Mouse (Mus musculus): ENCODE measurements around the gene Tagap1.
"Not testable (repeated sequence)": the region's sequence is repeated elsewhere in the genome, so short reads cannot be mapped to it uniquely, and the experiment has no call there.

Tagap1 gene

DNA sequence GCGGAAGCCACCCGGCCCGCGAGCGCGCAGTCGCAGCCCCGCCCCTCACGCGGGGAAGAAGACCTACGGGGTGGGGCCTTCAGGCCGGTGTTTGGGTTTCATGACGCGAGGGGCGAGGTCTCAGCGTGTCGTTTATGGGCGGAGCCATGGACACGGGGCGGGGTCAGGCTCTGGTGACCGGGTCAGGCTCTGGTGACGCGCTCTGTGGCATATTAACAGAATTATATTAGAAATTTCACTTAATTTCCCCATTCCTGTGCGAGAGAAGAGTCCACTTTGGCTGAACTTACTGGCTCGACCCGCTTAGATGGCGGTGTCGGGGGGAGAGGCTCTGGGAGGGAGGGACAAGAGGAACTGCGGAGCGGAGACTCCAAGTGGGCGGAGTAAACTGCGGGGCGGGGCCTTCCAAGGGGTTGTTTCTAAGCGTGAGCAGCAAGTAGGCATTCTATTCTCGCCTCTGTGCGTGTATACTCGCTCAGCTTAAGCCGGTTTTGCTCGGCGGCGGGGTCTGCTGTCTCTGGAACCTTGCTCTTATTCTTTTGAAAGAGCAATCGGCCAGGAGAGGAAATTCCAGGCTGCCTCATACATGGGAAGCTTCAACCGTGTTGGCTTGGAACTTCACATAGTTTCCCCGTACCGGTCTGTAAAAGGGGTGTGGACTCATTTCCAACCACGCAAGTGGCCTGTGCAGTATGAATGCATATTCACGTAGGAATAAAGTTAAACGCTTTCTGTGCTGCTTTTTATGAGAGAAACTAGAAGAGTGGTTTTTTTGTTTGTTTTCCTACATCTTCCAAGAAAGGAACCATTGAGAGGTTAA, 435 bp upstream of the Tagap1 start:
- peak; percentile 67 for DNase-seq

DNA sequence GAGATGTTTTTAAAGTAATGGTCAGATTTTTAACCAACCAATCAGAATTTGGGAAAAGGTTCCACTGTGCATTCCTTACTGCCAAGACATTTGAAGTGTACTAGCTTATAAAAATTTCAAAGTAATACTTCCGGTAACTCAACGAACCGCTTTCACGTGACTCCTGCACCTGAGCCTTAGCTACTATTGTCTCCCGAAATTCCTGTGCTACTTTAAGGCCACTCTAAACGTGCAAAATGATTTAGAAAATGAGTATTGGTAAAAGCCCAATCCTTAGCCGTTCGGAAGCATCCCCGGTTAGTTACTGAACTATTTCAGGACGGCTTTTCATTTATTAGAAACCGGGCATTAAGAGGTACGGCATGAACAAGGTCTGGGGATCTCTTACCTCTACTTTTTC, 607 bp downstream of the Tagap1 start:
- not testable (repeated sequence) for DNase-seq

DNA sequence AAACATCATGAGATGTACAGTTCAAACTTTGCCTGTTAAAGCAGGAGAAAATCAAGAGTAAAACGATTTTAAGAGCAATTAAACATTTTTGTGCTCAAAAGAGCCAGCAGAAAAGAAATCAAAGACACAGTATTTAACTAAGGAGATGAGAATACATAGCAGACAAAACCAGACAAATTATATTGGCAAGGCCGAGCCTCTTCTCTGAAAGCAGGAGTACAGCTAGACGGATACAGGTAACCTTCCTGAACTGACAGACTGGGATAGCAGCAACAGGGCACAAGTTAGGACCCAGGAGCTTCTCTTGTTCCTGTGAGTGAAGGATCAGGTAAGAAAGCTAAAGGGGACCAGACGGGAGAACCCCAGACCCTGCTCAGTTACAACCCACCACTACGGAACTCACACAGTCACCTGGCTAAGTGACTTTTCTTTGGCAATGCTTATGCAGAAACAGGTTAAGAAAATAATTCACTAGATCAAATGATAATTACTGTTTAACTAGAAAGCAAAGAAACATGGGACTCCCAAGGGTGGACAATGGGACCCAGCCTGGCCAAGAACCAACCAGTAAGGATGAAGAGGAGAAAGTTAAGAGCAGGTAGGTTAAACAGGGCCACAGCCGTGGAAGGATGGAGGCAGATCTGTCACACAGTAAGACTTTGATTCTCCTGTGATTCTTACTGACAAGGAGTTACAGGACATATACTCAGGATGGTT, 1.3 kb downstream of the Tagap1 start:
- not testable (repeated sequence) for DNase-seq

DNA sequence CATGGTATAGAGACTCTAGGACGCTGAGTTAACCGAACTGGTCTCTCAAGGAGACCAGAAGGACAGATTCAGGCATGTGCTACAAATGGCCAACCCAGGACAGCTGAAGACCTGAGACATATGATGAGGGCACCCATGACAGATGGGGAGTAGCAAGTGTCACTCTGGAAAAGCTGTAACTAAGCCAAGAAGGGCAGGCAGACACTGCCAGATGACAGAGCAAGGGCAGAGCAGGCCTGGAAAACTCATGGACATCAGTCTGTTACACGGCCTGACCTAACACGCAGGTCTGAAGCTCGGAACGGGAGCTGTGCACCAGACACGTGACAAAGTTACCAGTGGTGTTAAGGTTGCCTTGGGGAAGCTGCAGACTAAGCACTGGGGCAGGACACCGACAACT, 2.1 kb downstream of the Tagap1 start:
- not testable (repeated sequence) for DNase-seq

DNA sequence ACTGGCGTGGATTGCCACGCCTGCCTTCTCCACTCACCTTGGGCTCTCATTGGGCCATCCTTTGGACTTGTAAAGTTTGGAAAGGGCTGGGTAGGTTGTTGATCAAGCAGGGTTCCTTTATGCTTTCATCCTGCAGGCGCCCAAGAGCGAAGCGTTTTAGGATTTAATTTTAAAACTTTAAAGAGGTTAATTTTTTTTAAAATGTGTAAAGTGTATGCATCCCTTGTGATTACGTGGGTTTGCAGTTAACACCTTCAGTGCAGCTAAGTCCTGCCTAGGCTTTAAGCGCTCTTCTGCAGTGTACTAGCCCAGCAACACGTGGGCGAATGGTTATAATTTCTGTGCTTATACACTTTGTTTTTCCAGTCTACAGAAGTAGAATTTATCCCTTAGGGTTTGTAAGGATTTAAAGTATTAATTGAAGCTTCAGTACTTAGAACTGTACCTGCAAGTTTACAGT, 12.2 kb downstream of the Tagap1 start:
- DNase-seq, result not testable (repeated sequence)

DNA sequence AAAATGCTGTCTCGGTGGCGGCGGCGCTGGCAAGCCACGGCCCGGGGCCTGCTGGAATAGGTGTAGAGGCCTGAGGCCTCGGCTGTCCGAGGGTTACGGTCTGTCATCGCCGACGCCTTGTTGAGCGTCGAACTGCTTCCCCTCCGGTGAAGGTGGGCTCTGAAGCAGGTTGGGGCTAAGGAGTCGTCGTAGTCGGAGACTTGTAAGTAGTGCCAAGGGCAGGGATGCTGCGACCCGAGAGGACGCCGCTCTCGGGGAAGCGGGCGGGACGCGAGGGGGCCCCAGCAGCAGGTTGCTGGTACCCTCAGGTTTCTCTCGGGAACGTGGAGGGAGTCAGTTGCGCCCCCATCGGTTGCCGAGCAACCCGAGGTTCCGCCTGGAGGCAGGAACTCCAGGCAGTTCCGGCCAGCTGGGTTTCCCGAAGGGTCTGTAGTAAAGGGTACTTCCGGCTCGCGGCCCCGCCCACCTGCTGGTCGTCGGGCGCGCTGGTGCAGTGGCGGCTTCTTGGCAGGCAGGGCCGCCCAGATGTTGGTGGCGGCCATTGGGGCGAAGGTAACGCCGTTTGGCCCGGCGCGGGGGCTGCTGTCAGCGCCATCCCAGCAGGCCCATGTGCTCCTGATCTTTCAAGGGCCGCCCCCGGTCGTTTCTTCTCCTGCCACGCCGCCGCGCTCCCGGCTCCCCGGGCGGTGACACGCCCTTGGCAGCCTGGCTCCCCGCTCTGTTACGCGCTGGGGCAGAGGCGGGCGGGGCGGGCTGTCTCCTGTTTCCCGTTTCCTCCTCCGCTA, 12.8 kb downstream of the Tagap1 start, which contains the start of gene Rsph3b:
Rsph3b (minus strand) TSS at position 699 of the 785 bp plus-strand sequence.
- DNase-seq, result peak; percentile 60

DNA sequence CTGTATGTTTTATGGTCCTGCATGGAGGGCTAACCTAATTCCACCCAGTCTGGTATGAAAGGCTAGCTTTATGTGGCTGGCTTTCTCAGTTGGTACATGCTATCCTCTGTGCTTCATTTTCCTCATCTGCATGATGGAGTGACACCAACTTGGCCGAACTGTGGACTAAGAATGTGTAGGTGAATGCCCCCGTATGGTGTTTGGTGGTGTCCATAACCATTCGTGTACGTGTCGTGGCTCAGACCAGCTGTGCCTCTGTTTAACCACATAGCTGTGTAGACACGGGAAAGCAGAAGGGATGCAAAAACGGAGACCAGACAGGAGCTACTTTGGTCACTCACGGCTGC, 13.3 kb downstream of the Tagap1 start:
- DNase-seq, result not testable (repeated sequence)

DNA sequence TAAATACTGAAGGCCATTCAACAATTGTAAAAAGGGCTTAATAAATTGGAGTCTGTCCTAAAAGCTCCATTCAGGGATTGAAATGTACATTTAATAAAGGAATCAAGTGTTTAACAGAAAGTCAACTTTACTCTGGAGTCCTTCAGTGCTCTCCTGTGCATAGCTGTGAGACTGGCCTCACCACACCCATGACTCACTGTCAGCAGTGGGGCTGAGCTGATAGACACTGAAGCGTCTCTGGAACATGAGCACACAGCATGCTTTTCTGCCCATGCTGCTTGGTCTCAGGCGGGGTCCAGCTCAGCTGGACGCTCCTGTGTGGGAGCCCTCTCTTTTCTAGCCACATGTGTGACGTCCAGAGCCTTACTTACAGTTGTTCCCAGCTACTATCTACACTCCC, 18.4 kb downstream of the Tagap1 start:
- DNase-seq, result not testable (repeated sequence)

DNA sequence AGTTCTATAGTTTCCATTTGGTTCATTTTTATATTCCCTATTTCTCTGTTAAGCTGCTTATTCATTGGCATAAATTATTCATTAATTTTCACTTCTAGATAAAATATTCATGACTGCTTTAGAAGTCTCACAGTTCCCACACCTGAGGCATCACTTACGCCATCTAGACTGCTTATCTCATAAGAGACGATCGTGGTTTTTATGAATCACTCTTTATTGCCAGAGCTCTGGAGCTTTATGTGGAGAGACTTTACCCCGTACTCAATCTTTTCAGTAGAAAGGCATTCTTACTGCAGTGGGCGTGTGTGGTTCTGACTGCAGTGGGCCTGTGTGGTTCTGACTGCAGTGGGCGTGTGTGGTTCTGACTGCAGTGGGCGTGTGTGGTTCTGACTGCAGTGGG, 29.3 kb downstream of the Tagap1 start:
- not testable (repeated sequence) for DNase-seq

DNA sequence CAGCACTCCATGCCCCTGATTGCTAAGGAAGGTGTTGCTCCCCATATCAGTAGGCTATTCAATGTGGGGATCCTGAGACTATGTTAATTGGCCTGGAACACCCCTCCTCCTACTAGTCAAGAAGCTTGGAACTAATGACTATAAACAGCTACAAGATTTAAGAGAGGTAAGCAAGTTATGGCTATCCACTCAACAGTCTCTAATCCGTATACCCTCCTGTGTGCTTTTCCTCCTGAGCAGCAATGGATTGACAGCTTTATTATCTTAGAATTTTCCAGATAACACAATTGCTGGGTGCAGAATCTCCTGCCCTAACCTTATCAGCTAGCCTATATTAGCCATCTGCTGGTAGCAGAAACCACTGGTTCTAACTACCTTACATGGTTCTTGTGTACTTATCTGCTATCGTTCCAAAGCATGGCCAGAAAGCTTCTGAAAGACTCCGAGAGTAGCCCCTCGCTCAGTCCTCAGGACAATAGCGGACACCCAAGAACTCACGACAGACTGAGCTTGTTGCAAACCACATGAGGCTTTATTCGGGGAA, 40.5 kb downstream of the Tagap1 start:
- DNase-seq, result not testable (repeated sequence)

DNA sequence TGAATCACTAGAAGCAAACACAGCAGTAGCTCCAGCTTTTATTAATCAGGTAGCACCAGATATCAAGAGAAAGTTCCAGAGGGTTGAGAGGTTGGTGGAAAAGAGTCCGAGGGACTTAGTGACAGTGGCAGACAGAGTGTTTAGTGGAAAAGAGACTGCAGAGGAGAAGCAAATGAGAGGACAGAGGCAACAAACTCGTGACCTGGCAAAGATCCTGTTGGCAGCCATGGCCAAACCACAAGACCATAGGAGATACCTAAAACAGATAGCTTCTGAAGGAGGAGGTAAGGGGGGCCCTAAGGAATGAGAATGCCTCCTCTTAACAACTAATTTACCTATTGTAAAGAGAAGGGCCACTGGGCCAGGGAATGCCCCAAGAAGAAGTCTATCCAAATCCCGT, 41.6 kb downstream of the Tagap1 start:
- not testable (repeated sequence) for DNase-seq

DNA sequence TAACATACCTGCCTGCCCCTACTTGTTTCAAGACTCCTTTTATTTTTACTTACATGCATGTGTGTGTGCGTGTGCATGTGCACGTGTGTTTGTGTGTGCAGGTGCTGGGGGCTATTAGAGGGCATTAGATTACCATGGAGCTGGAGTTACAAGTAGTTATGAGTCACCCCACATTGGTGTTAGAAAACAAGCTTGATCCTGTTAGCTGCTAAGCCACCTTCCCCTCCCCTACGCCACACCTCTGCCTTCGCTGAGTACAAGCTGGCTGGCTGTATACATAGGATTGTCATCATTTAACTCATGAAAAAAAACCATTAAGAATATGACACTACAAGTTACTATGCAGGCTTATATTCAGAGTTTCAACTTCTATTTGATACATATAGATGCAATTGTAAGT, 45.7 kb downstream of the Tagap1 start:
- DNase-seq, result not testable (repeated sequence)

DNA sequence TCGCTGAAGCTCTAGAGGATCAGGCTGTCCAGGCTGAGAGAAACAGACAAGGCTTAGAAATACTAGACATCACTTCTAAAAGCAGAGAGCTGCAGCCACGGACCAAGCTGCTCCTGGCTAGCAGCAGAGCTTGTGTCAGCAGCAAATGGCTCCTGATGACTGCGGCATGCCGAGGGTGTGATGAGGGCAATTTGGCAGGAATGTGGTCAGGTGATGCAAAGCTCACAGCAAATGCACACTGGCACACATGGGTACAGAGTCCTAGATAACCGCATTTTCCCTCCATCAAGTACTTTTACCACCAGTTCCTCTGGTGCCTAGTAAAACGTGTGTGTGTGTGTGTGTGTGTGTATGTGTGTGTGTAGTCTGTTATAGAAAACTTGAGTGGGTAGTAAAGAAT, 46.9 kb downstream of the Tagap1 start:
- DNase-seq, result not testable (repeated sequence)
